Mouse (Mus musculus) heart, embryonic 15.5 days (tissue): ENCODE data around the gene Cdc25a. TPM values are rescaled to one million over a fixed set of nuclear protein-coding genes. Genes with fewer than 3 reads are reported as not detected.

ENCODE experiments used
- ATAC-seq: fragments of 200-750 bp; cut with Nextera tagmentation; replicated peaks from 2 replicates; pipeline ENCODE4 v1.8.0; 2017; ENCODE audit warnings: low read depth, moderate TSS enrichment; ENCODE audit not compliant: insufficient number of reproducible peaks, insufficient read depth, low FRiP score
- H3K27ac ChIP-seq: fragments of 300-500 bp; sonication (generic); 2 replicates; pipeline ENCODE4 v1.5.1; 2015; ENCODE audit warnings: mild to moderate bottlenecking, inconsistent platforms
- H3K27me3 ChIP-seq: fragments of 300-500 bp; sonication (generic); 2 replicates; pipeline ENCODE4 v1.6.1; 2015; ENCODE audit warnings: inconsistent platforms
- H3K36me3 ChIP-seq: fragments of 300-500 bp; sonication (generic); 2 replicates; pipeline ENCODE4 v1.6.1; 2015; ENCODE audit warnings: mild to moderate bottlenecking, inconsistent platforms
- H3K4me1 ChIP-seq: fragments of 300-500 bp; sonication (generic); replicated peaks from 2 replicates; pipeline ENCODE4 v1.6.1; 2015; ENCODE audit warnings: inconsistent platforms
- H3K4me2 ChIP-seq: fragments of 300-500 bp; sonication (generic); 2 replicates; pipeline ENCODE4 v1.6.1; 2015; ENCODE audit warnings: inconsistent platforms, mild to moderate bottlenecking, moderate library complexity
- H3K4me3 ChIP-seq: fragments of 300-500 bp; sonication (generic); 2 replicates; pipeline ENCODE4 v1.5.1; 2015; ENCODE audit warnings: mild to moderate bottlenecking, inconsistent platforms
- H3K9ac ChIP-seq: fragments of 300-500 bp; sonication (generic); 2 replicates; pipeline ENCODE4 v1.6.1; 2015; ENCODE audit warnings: mild to moderate bottlenecking, inconsistent platforms
- H3K9me3 ChIP-seq: fragments of 300-500 bp; sonication (generic); replicated peaks from 2 replicates; pipeline ENCODE4 v1.6.1; 2016; ENCODE audit warnings: inconsistent platforms
- WGBS: fragments of 180-500 bp; shearing (Covaris S2); methylation state at CpG from one replicate; pipeline ENCODE4 v1.1.7; 2015; ENCODE audit warnings: mixed read lengths; 5-methylcytosine and 5-hydroxymethylcytosine counted together
- polyA plus RNA-seq: library from polyadenylated mRNA; unstranded; fragments of >200 nt; fragmentation: Nextera tagmentation; extraction: Ambion mirVana; gene quantifications from 2 replicates; pipeline ENCODE4 v1.2.1, GENCODE M21; 2015

Gene Cdc25a
- polyA plus RNA-seq, 1 experiment from 2014 or later = 12.0 TPM

GRCm38 (mm10) chr9:109909926-109910325 lies 34.5 kb downstream of the Cdc25a start:
- Histone ChIP-seq H3K9ac (no peak overlapping the region), H3K4me1 (peaks cover 4% of the 10 kb centered on the region), H3K4me2 (no peak overlapping the region), H3K4me3 (no peak overlapping the region), H3K27ac (no peak overlapping the region), H3K9me3 (no peaks in the 10 kb centered on the region), H3K27me3 (no peaks in the 10 kb centered on the region), H3K36me3 (no peaks in the 10 kb centered on the region)
- no peak for ATAC-seq
- 93% methylated on average over 4 of the region's 4 CpGs for WGBS

GRCm38 (mm10) chr9:109911779-109912178 lies 36.4 kb downstream of the Cdc25a start:
- Histone ChIP-seq H3K4me2 (no peak overlapping the region), H3K27me3 (no peaks in the 10 kb centered on the region), H3K4me1 (peaks cover 4% of the 10 kb centered on the region), H3K4me3 (no peak overlapping the region), H3K9ac (no peak overlapping the region), H3K9me3 (no peaks in the 10 kb centered on the region), H3K27ac (no peak overlapping the region), H3K36me3 (no peaks in the 10 kb centered on the region)
- no peak for ATAC-seq
- WGBS = 72% methylated on average over 7 of the region's 7 CpGs

GRCm38 (mm10) chr9:109914269-109914926 lies 39.0 kb downstream of the Cdc25a start:
- no peak for ATAC-seq
- H3K4me1 ChIP-seq = no peaks in the 10 kb centered on the region; the same call in 1 of the 2 replicates
- H3K27ac ChIP-seq = no peak overlapping the region
- H3K4me2 ChIP-seq = no peak overlapping the region
- WGBS = 58% methylated on average over 4 of the region's 4 CpGs
- H3K36me3 ChIP-seq = no peaks in the 10 kb centered on the region
- H3K9ac ChIP-seq = no peak overlapping the region
- no peaks in the 10 kb centered on the region for H3K9me3 ChIP-seq
- H3K4me3 ChIP-seq = no peak overlapping the region
- no peaks in the 10 kb centered on the region for H3K27me3 ChIP-seq

- no peaks in the 10 kb centered on the region for H3K36me3 ChIP-seq
- WGBS = 65% methylated on average over 2 of the region's 2 CpGs
- no peaks in the 10 kb centered on the region for H3K27me3 ChIP-seq
- H3K9me3 ChIP-seq = no peaks in the 10 kb centered on the region
- H3K4me3 ChIP-seq = no peak overlapping the region
- H3K27ac ChIP-seq = no peak overlapping the region
- H3K4me1 ChIP-seq = no peaks in the 10 kb centered on the region; the same call in 1 of the 2 replicates
- no peak overlapping the region for H3K4me2 ChIP-seq
- H3K9ac ChIP-seq = no peak overlapping the region
- no peak for ATAC-seq
Measured at GRCm38 (mm10) chr9:109917931-109918330, 42.6 kb downstream of the Cdc25a start.

GRCm38 (mm10) chr9:109929131-109929530 lies 53.8 kb downstream of the Cdc25a start:
- Histone ChIP-seq H3K36me3 (no peaks in the 10 kb centered on the region), H3K4me1 (peaks cover 14% of the 10 kb centered on the region), H3K27ac (no peak overlapping the region), H3K9ac (no peak overlapping the region), H3K4me3 (no peak overlapping the region), H3K9me3 (no peaks in the 10 kb centered on the region), H3K4me2 (no peak overlapping the region), H3K27me3 (no peaks in the 10 kb centered on the region)
- ATAC-seq = no peak
- 94% methylated on average over 3 of the region's 3 CpGs for WGBS

- H3K27me3 ChIP-seq = no peaks in the 10 kb centered on the region
- no peaks in the 10 kb centered on the region for H3K9me3 ChIP-seq
- no peaks in the 10 kb centered on the region for H3K36me3 ChIP-seq
- no peak overlapping the region for H3K9ac ChIP-seq
- H3K4me3 ChIP-seq = no peak overlapping the region
- ATAC-seq = no peak
- peaks cover 20% of the 10 kb centered on the region for H3K4me1 ChIP-seq
- H3K4me2 ChIP-seq = no peak overlapping the region
- 87% methylated on average over 5 of the region's 5 CpGs for WGBS
- H3K27ac ChIP-seq = no peak overlapping the region
Measured at GRCm38 (mm10) chr9:109930063-109930462, 54.7 kb downstream of the Cdc25a start.

- no peaks in the 10 kb centered on the region for H3K27me3 ChIP-seq
- peaks cover 20% of the 10 kb centered on the region for H3K4me1 ChIP-seq
- H3K9ac ChIP-seq = peak overlapping the region; percentile 93; the same call in 1 of the 2 replicates
- no peak for ATAC-seq
- H3K9me3 ChIP-seq = no peaks in the 10 kb centered on the region
- peak overlapping the region; percentile 77 for H3K4me3 ChIP-seq
- WGBS = 59% methylated on average over 6 of the region's 6 CpGs
- no peaks in the 10 kb centered on the region for H3K36me3 ChIP-seq
- H3K27ac ChIP-seq = peak overlapping the region; percentile 99
- peak overlapping the region; percentile 77 for H3K4me2 ChIP-seq
Measured at GRCm38 (mm10) chr9:109930752-109931151, 55.4 kb downstream of the Cdc25a start.

GRCm38 (mm10) chr9:109931257-109932171 lies 56.1 kb downstream of the Cdc25a start, which contains the start of gene Map4:
Gene Map4 (plus strand): TSS chr9:109931460.
- Histone ChIP-seq H3K9me3 (no peaks in the 10 kb centered on the region), H3K27me3 (no peaks in the 10 kb centered on the region), H3K4me2 (peak within 1 kb of the TSS; percentile 77), H3K9ac (peak within 1 kb of the TSS; percentile 93), H3K36me3 (no peaks in the 10 kb centered on the region), H3K27ac (peak within 1 kb of the TSS; percentile 99), H3K4me3 (peak within 1 kb of the TSS; percentile 77), H3K4me1 (peaks cover 20% of the 10 kb centered on the region)
- peak; percentile 98 for ATAC-seq
- WGBS = under 1% methylated on average over 94 of the region's 94 CpGs

- peak overlapping the region; percentile 77 for H3K4me2 ChIP-seq
- H3K9me3 ChIP-seq = no peaks in the 10 kb centered on the region
- no peak for ATAC-seq
- H3K4me3 ChIP-seq = peak overlapping the region; percentile 77
- H3K27ac ChIP-seq = peak overlapping the region; percentile 99
- WGBS = under 1% methylated on average over 20 of the region's 20 CpGs
- peaks cover 20% of the 10 kb centered on the region for H3K4me1 ChIP-seq
- no peaks in the 10 kb centered on the region for H3K36me3 ChIP-seq
- H3K9ac ChIP-seq = peak overlapping the region; percentile 93
- H3K27me3 ChIP-seq = no peaks in the 10 kb centered on the region
Measured at GRCm38 (mm10) chr9:109932361-109932755, 57.0 kb downstream of the Cdc25a start.

- H3K9ac ChIP-seq = peak overlapping the region; percentile 93
- H3K27ac ChIP-seq = peak overlapping the region; percentile 99
- no peaks in the 10 kb centered on the region for H3K9me3 ChIP-seq
- H3K4me3 ChIP-seq = peak overlapping the region; percentile 77
- H3K4me1 ChIP-seq = peaks cover 20% of the 10 kb centered on the region
- no peaks in the 10 kb centered on the region for H3K36me3 ChIP-seq
- ATAC-seq = peak; percentile 8
- H3K27me3 ChIP-seq = no peaks in the 10 kb centered on the region
- WGBS = under 1% methylated on average over 12 of the region's 12 CpGs
- peak overlapping the region; percentile 77 for H3K4me2 ChIP-seq
Measured at GRCm38 (mm10) chr9:109932756-109933375, 57.5 kb downstream of the Cdc25a start.

- Histone ChIP-seq H3K36me3 (no peaks in the 10 kb centered on the region), H3K4me3 (no peak overlapping the region), H3K4me2 (no peak overlapping the region), H3K4me1 (peaks cover 15% of the 10 kb centered on the region; the same call in 1 of the 2 replicates), H3K27ac (no peak overlapping the region), H3K9ac (no peak overlapping the region), H3K9me3 (no peaks in the 10 kb centered on the region), H3K27me3 (no peaks in the 10 kb centered on the region)
- 93% methylated on average over 3 of the region's 3 CpGs for WGBS
- no peak for ATAC-seq
Measured at GRCm38 (mm10) chr9:109939401-109939800, 64.0 kb downstream of the Cdc25a start.
